12 mouse cellular contexts compared by ENCODE assay signal in genomic region chr3:59243384-59243783, GRCm38 (mm10). TPM values are rescaled to one million over a fixed set of nuclear protein-coding genes. Genes with fewer than 3 reads are reported as not detected.
DNase-seq lines count a peak whose midpoint lies in the region; ATAC-seq and TF ChIP-seq lines count a peak whose summit lies in the region.
"Had no signal": no experiment of that assay in that cellular context is flagged by ENCODE, and none has a peak within 500 bp of the region (broad histone marks: within the 10 kb centered on the region; RNA-seq: fewer than 3 reads in every experiment).

No protein-coding gene starts in this region.

- ATAC-seq in heart, embryonic 13.5 days (ENCODE audit: extremely low read depth, insufficient number of reproducible peaks, low FRiP score, low TSS enrichment) = no peak
- no peak for ATAC-seq in megakaryocyte, adult 5-6 weeks (ENCODE audit: poor library complexity, severe bottlenecking)
- ATAC-seq in megakaryocyte progenitor cell, adult 5-6 weeks (replicated peaks; ENCODE audit: poor library complexity) = no peak

- no peak for TF ChIP-seq CTCF in thymus, adult 2 months (IDR thresholded peaks at IDR 0.05; ENCODE audit: borderline replicate concordance, control insufficient read depth, extremely low read depth, insufficient read depth, low read length, poor library complexity)

- H3K4me3 ChIP-seq in heart, embryonic 13.5 days = no peak overlapping the region
- no peak overlapping the region for H3K4me3 ChIP-seq in thymus, adult 2 months (ENCODE audit: control insufficient read depth, insufficient read depth, low read length)
- H3K4me3 ChIP-seq: limb, embryonic 12.5 days; neural tube, embryonic 12.5 days had no signal

- 38% methylated on average over 6 of the region's 6 CpGs for WGBS in heart, embryonic 13.5 days
- 92% methylated on average over 6 of the region's 6 CpGs for WGBS in thymus, adult 2 months

- H3K4me1 ChIP-seq in heart, embryonic 13.5 days = peaks cover 14% of the 10 kb centered on the region
- no peaks in the 10 kb centered on the region for H3K4me1 ChIP-seq in thymus, adult 2 months (replicated peaks; ENCODE audit: control insufficient read depth, insufficient read depth, low read length)
- H3K4me1 ChIP-seq: limb, embryonic 12.5 days; neural tube, embryonic 12.5 days had no signal

- no peak overlapping the region for H3K4me2 ChIP-seq in heart, embryonic 13.5 days
- H3K4me2 ChIP-seq: hindbrain, embryonic 14.5 days; limb, embryonic 12.5 days; neural tube, embryonic 12.5 days had no signal

- H3K36me3 ChIP-seq in heart, embryonic 13.5 days = no peaks in the 10 kb centered on the region
- no peaks in the 10 kb centered on the region for H3K36me3 ChIP-seq in thymus, adult 2 months (ENCODE audit: control insufficient read depth, insufficient read depth, low read length)
- H3K36me3 ChIP-seq: limb, embryonic 12.5 days; neural tube, embryonic 12.5 days had no signal

- H3K9ac ChIP-seq in heart, embryonic 13.5 days = no peak overlapping the region
- H3K9ac ChIP-seq: hindbrain, embryonic 14.5 days; limb, embryonic 12.5 days; neural tube, embryonic 12.5 days had no signal

- no peaks in the 10 kb centered on the region for H3K27me3 ChIP-seq in heart, embryonic 13.5 days (replicated peaks)
- no peaks in the 10 kb centered on the region for H3K27me3 ChIP-seq in thymus, adult 2 months (ENCODE audit: control insufficient read depth, insufficient read depth, low read length)
- H3K27me3 ChIP-seq: limb, embryonic 12.5 days; neural tube, embryonic 12.5 days had no signal

- no peaks in the 10 kb centered on the region for H3K9me3 ChIP-seq in heart, embryonic 13.5 days
- H3K9me3 ChIP-seq: limb, embryonic 12.5 days; neural tube, embryonic 12.5 days had no signal

- intact Hi-C loops in heart, postnatal 25 days (cut with DNase I) = no loop called here
- intact Hi-C loops in left cerebral cortex, postnatal 4 days (cut with DNase I) = no loop called here

- TF ChIP-seq POLR2A in thymus, adult 2 months (IDR thresholded peaks at IDR 0.05; ENCODE audit: control insufficient read depth, extremely low read depth, insufficient read depth, low read length, poor library complexity) = no peak

- H3K27ac ChIP-seq in heart, embryonic 13.5 days (replicated peaks) = 0 out of 2 replicates have a peak overlapping the region, but pooled peaks have one; percentile 6
- no peak overlapping the region for H3K27ac ChIP-seq in thymus, adult 2 months (ENCODE audit: control insufficient read depth, insufficient read depth, low read length)
- H3K27ac ChIP-seq: hindbrain, embryonic 14.5 days; limb, embryonic 12.5 days; neural tube, embryonic 12.5 days had no signal

- no peak for DNase-seq in heart, postnatal 25 days (ENCODE audit: low spot score)
- peak; percentile 29 for DNase-seq in cerebellum, adult 11 months
- peak; percentile 80 to 87 for DNase-seq in frontal cortex, postnatal 36 days (ENCODE audit: low spot score in 2 of 2)
- peak; percentile 7 for DNase-seq in left cerebral cortex, postnatal 4 days
- no peak for DNase-seq in thymus, adult 2 months
- DNase-seq: lung, postnatal 36 days had no signal

RNA-seq across cellular contexts. Expression of gene P2ry12, which starts 19.3 kb away (rescaled TPM):
- 1.6 and 1.7 TPM in 2 replicates for polyA plus RNA-seq in heart, embryonic 13.5 days (2015; fragmentation: Nextera tagmentation; extraction: Ambion mirVana)
- 1 to 10 TPM; 2.1 to 3.1 TPM for total RNA-seq in heart, postnatal 25 days (2021)
- 10 to 100 TPM; 10.0 to 13.5 TPM for total RNA-seq in left cerebral cortex, postnatal 4 days (2021)
- 13.6 and 15.7 TPM in 2 replicates for polyA plus RNA-seq in thymus, adult 2 months (2012; rRNA removed)
- 3.5 and 5.0 TPM in 2 replicates for total RNA-seq in megakaryocyte, adult 5-6 weeks (2015)
- total RNA-seq in megakaryocyte, adult 5-6 weeks (2017) = 2.6 and 4.2 TPM in 2 replicates
- total RNA-seq in megakaryocyte progenitor cell, adult 5-6 weeks (2015) = 0.32 TPM in 1 of 2 replicates, not detected in the other
- 0.17 TPM in 1 of 2 replicates, not detected in the other for total RNA-seq in megakaryocyte progenitor cell, adult 5-6 weeks (2017)

RNA-seq across cellular contexts. Expression of gene P2ry13, which starts 32.7 kb away (rescaled TPM):
- 1.1 TPM in 2 replicates for polyA plus RNA-seq in heart, embryonic 13.5 days (2015; fragmentation: Nextera tagmentation; extraction: Ambion mirVana)
- under 1 TPM; 0.83 to 0.92 TPM for total RNA-seq in heart, postnatal 25 days (2021)
- 1 to 10 TPM; 2.8 TPM for total RNA-seq in left cerebral cortex, postnatal 4 days (2021)
- polyA plus RNA-seq in thymus, adult 2 months (2012; rRNA removed) = 9.4 and 10.4 TPM in 2 replicates
- total RNA-seq in megakaryocyte, adult 5-6 weeks (2015) = 4.9 and 6.5 TPM in 2 replicates
- 4.3 and 4.6 TPM in 2 replicates for total RNA-seq in megakaryocyte, adult 5-6 weeks (2017)
- total RNA-seq in megakaryocyte progenitor cell, adult 5-6 weeks (2015) = 0.95 and 1.6 TPM in 2 replicates
- 0.78 and 0.83 TPM in 2 replicates for total RNA-seq in megakaryocyte progenitor cell, adult 5-6 weeks (2017)

RNA-seq across cellular contexts. Expression of gene Gpr87, which starts 48.5 kb away (rescaled TPM):
- not detected in 2 replicates for polyA plus RNA-seq in heart, embryonic 13.5 days (2015; fragmentation: Nextera tagmentation; extraction: Ambion mirVana)
- not detected for total RNA-seq in heart, postnatal 25 days (2021)
- not detected for total RNA-seq in left cerebral cortex, postnatal 4 days (2021)
- polyA plus RNA-seq in thymus, adult 2 months (2012; rRNA removed) = 2.9 and 3.7 TPM in 2 replicates
- total RNA-seq in megakaryocyte, adult 5-6 weeks (2015) = not detected in 2 replicates
- not detected in 2 replicates for total RNA-seq in megakaryocyte, adult 5-6 weeks (2017)
- total RNA-seq in megakaryocyte progenitor cell, adult 5-6 weeks (2015) = not detected in 2 replicates
- total RNA-seq in megakaryocyte progenitor cell, adult 5-6 weeks (2017) = not detected in 2 replicates
- polyA plus RNA-seq: hindbrain, embryonic 14.5 days had no signal

Comparison
In these comparisons a context has a peak if more than half of its experiments do, and no peak if none do; other contexts are left out.
1. DNase-seq: peak in cerebellum, adult 11 months (single experiment), frontal cortex, postnatal 36 days (2 of 2) and left cerebral cortex, postnatal 4 days (single experiment); none in heart, postnatal 25 days (single experiment) and thymus, adult 2 months (single experiment).